Comparison of ENCODE assay signal across 32 mouse cellular contexts in genomic region chr5:3219770-3220169, GRCm38 (mm10).
"Had no signal": no experiment of that assay in that cellular context is flagged by ENCODE, and none has a peak within 500 bp of the region (broad histone marks: within the 10 kb centered on the region; RNA-seq: fewer than 3 reads in every experiment).

No protein-coding gene starts in this region.

- H3K4me2 ChIP-seq: heart, embryonic 13.5 days; heart, embryonic 15.5 days; hindbrain, embryonic 12.5 days; hindbrain, embryonic 13.5 days; hindbrain, embryonic 14.5 days; hindbrain, embryonic 15.5 days; intestine, embryonic 15.5 days; kidney, embryonic 15.5 days had no signal

- DNase-seq: heart, postnatal 10 days; heart, postnatal 14 days; heart, postnatal 36 days; heart, postnatal 4 days; kidney, adult 11 months; kidney, adult 18-20 months; kidney, adult 2 months; kidney, adult 8-10 months; kidney, adult 9 months; kidney, postnatal 10 days; kidney, postnatal 14 days; kidney, postnatal 25 days; kidney, postnatal 36 days; kidney, postnatal 4 days; layer of hippocampus, adult 9-11 months; layer of hippocampus, postnatal 36 days had no signal

- ATAC-seq: hindbrain, embryonic 16.5 days; hindbrain, postnatal 0 days; inflammation-experienced regulatory T-cells, adult 6 months; intestine, embryonic 15.5 days; intestine, postnatal 0 days had no signal

- H3K27ac ChIP-seq: heart, embryonic 13.5 days; heart, embryonic 15.5 days; hindbrain, embryonic 10.5 days; hindbrain, embryonic 12.5 days; hindbrain, embryonic 13.5 days; hindbrain, embryonic 14.5 days; hindbrain, embryonic 15.5 days; hindbrain, postnatal 0 days; intestine, embryonic 15.5 days; kidney, embryonic 15.5 days; kidney, postnatal 0 days; layer of hippocampus, adult 2 months; left cerebral cortex, adult 2 months had no signal

- H3K9me3 ChIP-seq: heart, embryonic 13.5 days; heart, embryonic 15.5 days; hindbrain, embryonic 10.5 days; hindbrain, embryonic 12.5 days; hindbrain, embryonic 13.5 days; hindbrain, embryonic 15.5 days; intestine, embryonic 15.5 days; kidney, embryonic 15.5 days had no signal

- H3K27me3 ChIP-seq: heart, embryonic 13.5 days; heart, embryonic 15.5 days; hindbrain, embryonic 12.5 days; hindbrain, embryonic 13.5 days; hindbrain, embryonic 15.5 days; intestine, embryonic 15.5 days; kidney, embryonic 15.5 days had no signal

- H3K4me3 ChIP-seq: heart, embryonic 13.5 days; heart, embryonic 15.5 days; hindbrain, embryonic 10.5 days; hindbrain, embryonic 12.5 days; hindbrain, embryonic 13.5 days; hindbrain, embryonic 15.5 days; intestine, embryonic 15.5 days; kidney, embryonic 15.5 days; layer of hippocampus, adult 2 months; left cerebral cortex, adult 2 months had no signal

- H3K4me1 ChIP-seq: heart, embryonic 13.5 days; heart, embryonic 15.5 days; hindbrain, embryonic 10.5 days; hindbrain, embryonic 12.5 days; hindbrain, embryonic 13.5 days; hindbrain, embryonic 15.5 days; intestine, embryonic 15.5 days; kidney, embryonic 15.5 days had no signal

- H3K36me3 ChIP-seq: heart, embryonic 13.5 days; heart, embryonic 15.5 days; hindbrain, embryonic 10.5 days; hindbrain, embryonic 12.5 days; hindbrain, embryonic 13.5 days; hindbrain, embryonic 15.5 days; intestine, embryonic 15.5 days; kidney, embryonic 15.5 days had no signal

- H3K9ac ChIP-seq: heart, embryonic 13.5 days; heart, embryonic 15.5 days; hindbrain, embryonic 12.5 days; hindbrain, embryonic 13.5 days; hindbrain, embryonic 14.5 days; hindbrain, embryonic 15.5 days; intestine, embryonic 15.5 days; kidney, embryonic 15.5 days had no signal
